Mouse (Mus musculus): Measurements from ENCODE around the gene Npc1l1. TPM values are rescaled to one million over a fixed set of nuclear protein-coding genes. Genes with fewer than 3 reads are reported as not detected.

Npc1l1 gene
- total and polyA plus RNA-seq, 3 experiments = 0.16 TPM; not detected in 2

GRCm38 (mm10) chr11:6183246-6183645, 46.7 kb downstream of the Npc1l1 start:
- ATAC-seq (ENCODE audit: extremely low read depth, insufficient number of reproducible peaks, low FRiP score, poor library complexity, severe bottlenecking) (no peak), DNase-seq (ENCODE audit: low spot score) (no peak)
- no peak for TF ChIP-seq POLR2AphosphoS5 (IDR thresholded peaks at IDR 0.05; ENCODE audit: insufficient replicate concordance, low read depth, low read length)
- TF ChIP-seq GATA2 (IDR thresholded peaks at IDR 0.05; ENCODE audit: borderline replicate concordance, low read depth, low read length) = no peak
- TF ChIP-seq CTCF (IDR thresholded peaks at IDR 0.05; ENCODE audit: low read depth, low read length) = no peak
- no peak for TF ChIP-seq GATA1 (IDR thresholded peaks at IDR 0.05; ENCODE audit: borderline replicate concordance, low read length)
- TF ChIP-seq TAL1 (conservative IDR thresholded peaks at IDR 0.05; ENCODE audit: low read depth, low read length) = no peak
- H3K9me3 ChIP-seq (replicated peaks) = no peaks in the 10 kb centered on the region
- H3K4me3 ChIP-seq (ENCODE audit: low read depth, low read length) = no peak overlapping the region
- H3K4me1 ChIP-seq (ENCODE audit: insufficient read depth, low read depth, low read length) = peaks cover 48% of the 10 kb centered on the region
- H3K27me3 ChIP-seq (ENCODE audit: insufficient read depth, low read length) = no peaks in the 10 kb centered on the region
- H3K36me3 ChIP-seq (replicated peaks) = peaks cover 71% of the 10 kb centered on the region

- peaks cover 46% of the 10 kb centered on the region for H3K4me1 ChIP-seq (ENCODE audit: insufficient read depth, low read depth, low read length)
- no peak for DNase-seq (ENCODE audit: low spot score)
- H3K9me3 ChIP-seq (replicated peaks) = no peaks in the 10 kb centered on the region
- no peak for ATAC-seq (ENCODE audit: extremely low read depth, insufficient number of reproducible peaks, low FRiP score, poor library complexity, severe bottlenecking)
- H3K27me3 ChIP-seq (ENCODE audit: insufficient read depth, low read length) = no peaks in the 10 kb centered on the region
- TF ChIP-seq GATA1 (IDR thresholded peaks at IDR 0.05; ENCODE audit: borderline replicate concordance, low read length) (no peak), POLR2AphosphoS5 (IDR thresholded peaks at IDR 0.05; ENCODE audit: insufficient replicate concordance, low read depth, low read length) (no peak)
- peaks cover 57% of the 10 kb centered on the region for H3K36me3 ChIP-seq (replicated peaks)
- H3K4me3 ChIP-seq (ENCODE audit: low read depth, low read length) = no peak overlapping the region
Measured at GRCm38 (mm10) chr11:6180811-6181399, 49.0 kb downstream of the Npc1l1 start.

GRCm38 (mm10) chr11:6179194-6179593, 50.7 kb downstream of the Npc1l1 start:
- TF ChIP-seq GATA1 (IDR thresholded peaks at IDR 0.05; ENCODE audit: borderline replicate concordance, low read length) (no peak), TAL1 (conservative IDR thresholded peaks at IDR 0.05; ENCODE audit: low read depth, low read length) (no peak), GATA2 (IDR thresholded peaks at IDR 0.05; ENCODE audit: borderline replicate concordance, low read depth, low read length) (no peak), POLR2AphosphoS5 (IDR thresholded peaks at IDR 0.05; ENCODE audit: insufficient replicate concordance, low read depth, low read length) (no peak), CTCF (IDR thresholded peaks at IDR 0.05; ENCODE audit: low read depth, low read length) (no peak)
- DNase-seq (ENCODE audit: low spot score) = no peak
- H3K9me3 ChIP-seq (replicated peaks) = no peaks in the 10 kb centered on the region
- H3K27me3 ChIP-seq (ENCODE audit: insufficient read depth, low read length) = no peaks in the 10 kb centered on the region
- no peak overlapping the region for H3K4me3 ChIP-seq (ENCODE audit: low read depth, low read length)
- peaks cover 33% of the 10 kb centered on the region for H3K4me1 ChIP-seq (ENCODE audit: insufficient read depth, low read depth, low read length)
- no peak for ATAC-seq (ENCODE audit: extremely low read depth, insufficient number of reproducible peaks, low FRiP score, poor library complexity, severe bottlenecking)
- H3K36me3 ChIP-seq (replicated peaks) = peaks cover 57% of the 10 kb centered on the region

GRCm38 (mm10) chr11:6178673-6179166, 51.2 kb downstream of the Npc1l1 start:
- Histone ChIP-seq H3K36me3 (replicated peaks) (peaks cover 58% of the 10 kb centered on the region), H3K4me3 (ENCODE audit: low read depth, low read length) (no peak overlapping the region), H3K27me3 (ENCODE audit: insufficient read depth, low read length) (no peaks in the 10 kb centered on the region), H3K4me1 (ENCODE audit: insufficient read depth, low read depth, low read length) (peaks cover 29% of the 10 kb centered on the region), H3K9me3 (replicated peaks) (no peaks in the 10 kb centered on the region)
- no peak for ATAC-seq (ENCODE audit: extremely low read depth, insufficient number of reproducible peaks, low FRiP score, poor library complexity, severe bottlenecking)
- no peak for TF ChIP-seq GATA1 (IDR thresholded peaks at IDR 0.05; ENCODE audit: borderline replicate concordance, low read length)
- no peak for TF ChIP-seq CTCF (IDR thresholded peaks at IDR 0.05; ENCODE audit: low read depth, low read length)
- no peak for TF ChIP-seq POLR2AphosphoS5 (IDR thresholded peaks at IDR 0.05; ENCODE audit: insufficient replicate concordance, low read depth, low read length)
- TF ChIP-seq TAL1 (conservative IDR thresholded peaks at IDR 0.05; ENCODE audit: low read depth, low read length) = no peak
- TF ChIP-seq GATA2 (IDR thresholded peaks at IDR 0.05; ENCODE audit: borderline replicate concordance, low read depth, low read length) = no peak
- no peak for DNase-seq (ENCODE audit: low spot score)

- TF ChIP-seq POLR2AphosphoS5 (IDR thresholded peaks at IDR 0.05; ENCODE audit: insufficient replicate concordance, low read depth, low read length) = no peak
- TF ChIP-seq GATA1 (IDR thresholded peaks at IDR 0.05; ENCODE audit: borderline replicate concordance, low read length) = no peak
- no peak for TF ChIP-seq TAL1 (conservative IDR thresholded peaks at IDR 0.05; ENCODE audit: low read depth, low read length)
- TF ChIP-seq CTCF (IDR thresholded peaks at IDR 0.05; ENCODE audit: low read depth, low read length) = no peak
- TF ChIP-seq GATA2 (IDR thresholded peaks at IDR 0.05; ENCODE audit: borderline replicate concordance, low read depth, low read length) = no peak
- Histone ChIP-seq H3K4me1 (ENCODE audit: insufficient read depth, low read depth, low read length) (peaks cover 26% of the 10 kb centered on the region), H3K36me3 (replicated peaks) (peaks cover 56% of the 10 kb centered on the region), H3K4me3 (ENCODE audit: low read depth, low read length) (no peak overlapping the region), H3K27me3 (ENCODE audit: insufficient read depth, low read length) (no peaks in the 10 kb centered on the region), H3K9me3 (replicated peaks) (no peaks in the 10 kb centered on the region)
- DNase-seq (ENCODE audit: low spot score) = no peak
- no peak for ATAC-seq (ENCODE audit: extremely low read depth, insufficient number of reproducible peaks, low FRiP score, poor library complexity, severe bottlenecking)
Measured at GRCm38 (mm10) chr11:6177781-6178420, 52.0 kb downstream of the Npc1l1 start.

GRCm38 (mm10) chr11:6175506-6175905, 54.4 kb downstream of the Npc1l1 start:
- no peak for ATAC-seq (ENCODE audit: extremely low read depth, insufficient number of reproducible peaks, low FRiP score, poor library complexity, severe bottlenecking)

More at GRCm38 (mm10) chr11:6175506-6175905, 54.4 kb downstream of the Npc1l1 start:
- Histone ChIP-seq H3K36me3 (replicated peaks) (peaks cover 47% of the 10 kb centered on the region), H3K27me3 (ENCODE audit: insufficient read depth, low read length) (no peaks in the 10 kb centered on the region), H3K9me3 (replicated peaks) (no peaks in the 10 kb centered on the region), H3K4me1 (ENCODE audit: insufficient read depth, low read depth, low read length) (peaks cover 20% of the 10 kb centered on the region), H3K4me3 (ENCODE audit: low read depth, low read length) (no peak overlapping the region)
- no peak for DNase-seq (ENCODE audit: low spot score)
- no peak for TF ChIP-seq POLR2AphosphoS5 (IDR thresholded peaks at IDR 0.05; ENCODE audit: insufficient replicate concordance, low read depth, low read length)
- no peak for TF ChIP-seq TAL1 (conservative IDR thresholded peaks at IDR 0.05; ENCODE audit: low read depth, low read length)
- TF ChIP-seq CTCF (IDR thresholded peaks at IDR 0.05; ENCODE audit: low read depth, low read length) = no peak
- no peak for TF ChIP-seq GATA1 (IDR thresholded peaks at IDR 0.05; ENCODE audit: borderline replicate concordance, low read length)
- TF ChIP-seq GATA2 (IDR thresholded peaks at IDR 0.05; ENCODE audit: borderline replicate concordance, low read depth, low read length) = no peak

All from G1E (cell line).